Mouse (Mus musculus) spleen, postnatal 36 days (tissue): Measurements from ENCODE around the gene Astn1.

Experiments
- DNase-seq, 2 experiments: peaks; one replicate each; pipeline ENCODE4 v3.0.0; 2022; ENCODE audit warnings: low spot score in 2 of 2, mixed read lengths in 1 of 2

The Astn1 gene

GRCm38 (mm10) chr1:158361964-158362291 lies at the start of gene Astn1:
Gene Astn1 (plus strand): TSS chr1:158362273.
- no peak for DNase-seq

- no peak for DNase-seq
Measured at GRCm38 (mm10) chr1:158323325-158323724, 38.7 kb upstream of the Astn1 start.

- DNase-seq = no peak
Measured at GRCm38 (mm10) chr1:158328126-158328525, 33.9 kb upstream of the Astn1 start.

GRCm38 (mm10) chr1:158328839-158329238 lies 33.2 kb upstream of the Astn1 start:
- DNase-seq = no peak

GRCm38 (mm10) chr1:158343243-158343714 lies 18.8 kb upstream of the Astn1 start:
- DNase-seq = no peak

- DNase-seq = no peak
Measured at GRCm38 (mm10) chr1:158353656-158354371, 8.3 kb upstream of the Astn1 start.

GRCm38 (mm10) chr1:158355177-158356050 lies 6.7 kb upstream of the Astn1 start:
- DNase-seq = no peak

GRCm38 (mm10) chr1:158356051-158356461 lies 6.0 kb upstream of the Astn1 start, which contains the start of gene Brinp2:
Gene Brinp2 (minus strand): TSS chr1:158356326.
- no peak for DNase-seq

GRCm38 (mm10) chr1:158362292-158363101 lies 424 bp downstream of the Astn1 start:
- DNase-seq = no peak

GRCm38 (mm10) chr1:158364461-158364860 lies 2.4 kb downstream of the Astn1 start:
- DNase-seq = no peak

- no peak for DNase-seq
Measured at GRCm38 (mm10) chr1:158382277-158382676, 20.2 kb downstream of the Astn1 start.

- no peak for DNase-seq
Measured at GRCm38 (mm10) chr1:158383210-158383609, 21.1 kb downstream of the Astn1 start.

- DNase-seq = no peak
Measured at GRCm38 (mm10) chr1:158385311-158385710, 23.2 kb downstream of the Astn1 start.

GRCm38 (mm10) chr1:158386781-158387180 lies 24.7 kb downstream of the Astn1 start:
- no peak for DNase-seq

- no peak for DNase-seq
Measured at GRCm38 (mm10) chr1:158388995-158389394, 26.9 kb downstream of the Astn1 start.

- DNase-seq = no peak
Measured at GRCm38 (mm10) chr1:158390693-158391092, 28.6 kb downstream of the Astn1 start.

GRCm38 (mm10) chr1:158397058-158397457 lies 35.0 kb downstream of the Astn1 start:
- no peak for DNase-seq

GRCm38 (mm10) chr1:158400898-158401297 lies 38.8 kb downstream of the Astn1 start:
- no peak for DNase-seq

- no peak for DNase-seq
Measured at GRCm38 (mm10) chr1:158405899-158406769, 44.1 kb downstream of the Astn1 start.

GRCm38 (mm10) chr1:158408124-158408523 lies 46.1 kb downstream of the Astn1 start:
- DNase-seq = no peak

- no peak for DNase-seq
Measured at GRCm38 (mm10) chr1:158411146-158411545, 49.1 kb downstream of the Astn1 start.
